Mouse (Mus musculus) right cerebral cortex, postnatal 4 days (tissue): ENCODE measurements at regions not wholly inside any gene's neighbourhood (a gene's known extent, or its start where the extent isn't known, plus 50 kb on each side); places are given as distances from the start of the nearest gene placed in this dataset.

ENCODE experiments used
- DNase-seq: peaks from one replicate; pipeline ENCODE4 v3.0.0-alpha.2; 2022

DNA sequence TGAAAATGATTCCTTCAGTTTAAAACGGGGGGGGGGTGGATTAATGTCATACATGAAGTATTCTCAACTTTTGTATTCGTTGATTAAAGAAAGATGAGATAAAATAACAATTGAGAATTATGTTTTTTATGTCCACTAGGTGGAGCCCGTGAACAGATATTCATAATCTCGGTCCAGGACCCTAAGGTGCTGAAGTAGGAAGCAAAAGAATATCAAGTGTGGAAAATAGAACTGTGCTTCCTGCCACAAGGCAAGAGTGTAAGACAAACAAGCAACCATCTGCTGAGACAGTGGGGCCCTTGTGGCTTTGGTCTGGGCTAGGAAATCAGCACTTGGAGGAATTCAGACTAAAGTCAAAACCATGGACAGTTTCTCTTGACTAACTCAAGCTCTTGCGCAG, 50.9 kb upstream of the Kap start:
- DNase-seq, result no peak

DNA sequence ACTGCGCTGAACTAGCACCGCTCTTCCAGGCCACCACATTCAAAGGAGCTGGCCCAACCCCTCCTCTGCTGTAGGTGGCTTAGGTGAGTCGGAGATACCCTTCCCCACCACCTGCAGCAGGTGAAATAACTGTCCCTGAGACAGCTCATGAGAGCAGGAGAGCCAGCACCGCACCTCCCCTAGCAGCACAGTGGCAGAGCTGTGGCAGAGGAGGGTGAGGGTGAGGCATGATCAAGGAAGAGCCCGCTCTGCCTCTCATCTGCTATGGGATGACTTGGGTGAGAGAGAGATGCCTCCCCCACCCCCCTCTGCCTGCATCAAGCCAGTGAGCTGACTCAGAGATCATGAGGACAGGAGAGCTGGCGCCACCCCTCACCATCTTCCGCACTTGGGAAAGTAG, 81.1 kb upstream of the Kap start:
- DNase-seq, result no peak

DNA sequence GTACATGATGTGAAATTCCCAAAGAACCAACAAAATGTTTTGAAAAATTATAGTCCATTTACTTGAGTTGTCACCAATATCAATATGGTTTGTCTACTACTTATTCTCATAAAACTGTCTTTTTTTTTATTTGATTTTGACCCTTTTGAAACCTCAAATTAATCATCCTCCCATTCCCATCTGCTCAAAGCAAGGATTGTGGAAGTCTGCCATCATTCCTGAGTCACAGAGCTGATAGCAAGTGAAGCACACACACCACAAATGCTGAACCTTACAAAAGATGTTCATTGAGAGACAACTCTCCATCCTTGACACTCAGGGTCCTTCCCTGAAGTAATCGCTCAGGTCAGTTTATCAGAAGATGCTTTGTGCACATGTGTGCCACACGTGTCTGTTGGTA, 82.1 kb upstream of the Kap start:
- no peak for DNase-seq

DNA sequence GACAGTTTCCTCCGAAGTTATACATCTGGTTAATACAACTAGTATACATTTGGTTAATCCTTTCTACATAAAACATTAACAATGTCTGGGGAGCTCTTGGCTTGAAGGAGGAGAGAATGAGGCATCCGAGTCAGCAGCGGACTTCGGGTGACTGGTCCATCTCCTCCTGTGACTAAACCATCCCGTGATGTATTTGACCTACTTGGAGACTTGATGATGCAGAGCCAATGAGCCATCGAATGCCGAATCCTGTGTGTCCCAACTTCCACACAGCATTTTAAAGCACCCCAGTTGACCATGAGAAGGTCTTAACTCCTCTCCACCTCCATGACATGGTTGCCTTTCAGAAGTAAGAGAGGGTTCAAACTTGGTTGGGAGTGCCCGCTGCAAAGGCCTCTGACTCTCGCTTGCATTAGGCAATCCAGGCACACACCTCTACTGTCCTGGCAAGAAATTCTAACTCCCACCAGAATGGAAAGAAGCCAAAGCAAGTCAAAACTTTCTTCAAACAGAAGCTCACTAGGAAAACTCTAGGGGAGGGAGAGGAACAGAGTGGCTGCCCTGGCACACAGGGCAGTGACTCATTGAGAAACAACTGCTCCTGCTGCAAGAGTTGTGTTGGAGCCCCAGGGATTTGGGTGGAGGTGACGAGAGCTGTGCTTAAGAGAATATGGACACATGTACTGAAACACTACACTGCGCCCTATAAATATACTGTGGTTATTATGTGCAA, 75.4 kb upstream of the Etv6 start:
- DNase-seq, result no peak

DNA sequence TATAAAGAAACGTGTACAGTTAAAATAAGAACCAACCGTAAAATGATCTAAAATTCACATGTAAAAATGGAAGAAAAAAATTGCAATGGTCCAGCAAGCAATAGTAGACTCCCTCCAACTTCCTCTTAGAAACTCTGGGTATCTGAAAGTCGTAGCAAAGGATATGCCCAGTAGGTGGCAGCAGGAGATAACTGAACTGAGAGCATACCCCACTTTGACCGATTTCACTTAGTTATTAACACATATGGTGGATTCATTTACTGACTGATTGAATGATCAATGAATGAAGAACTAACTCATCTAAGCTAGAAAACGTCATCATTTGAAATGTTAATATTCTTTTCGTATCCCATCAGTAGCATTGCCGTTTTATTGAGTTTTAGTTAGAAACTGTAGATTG, 74.8 kb upstream of the Etv6 start:
- peak; percentile 75 for DNase-seq

DNA sequence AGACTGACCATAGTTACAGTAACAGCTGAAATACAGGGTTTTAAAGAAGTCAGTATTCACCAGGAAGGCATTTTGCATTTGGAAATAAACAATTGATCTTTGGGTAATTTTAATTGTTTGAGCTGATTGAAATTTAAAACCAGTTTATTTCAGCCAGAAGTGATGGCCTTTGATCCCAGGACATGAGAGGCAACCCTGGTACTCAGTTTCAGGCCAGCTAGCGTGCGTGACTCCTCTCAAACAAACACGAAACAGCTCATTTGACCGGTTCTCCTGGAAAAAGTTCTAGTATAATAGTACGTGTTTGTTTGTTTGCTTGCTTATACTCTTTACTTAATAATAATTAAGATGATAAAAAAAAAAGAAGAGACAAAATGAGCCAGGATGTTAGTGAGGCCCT, 72.9 kb upstream of the Etv6 start:
- no peak for DNase-seq

DNA sequence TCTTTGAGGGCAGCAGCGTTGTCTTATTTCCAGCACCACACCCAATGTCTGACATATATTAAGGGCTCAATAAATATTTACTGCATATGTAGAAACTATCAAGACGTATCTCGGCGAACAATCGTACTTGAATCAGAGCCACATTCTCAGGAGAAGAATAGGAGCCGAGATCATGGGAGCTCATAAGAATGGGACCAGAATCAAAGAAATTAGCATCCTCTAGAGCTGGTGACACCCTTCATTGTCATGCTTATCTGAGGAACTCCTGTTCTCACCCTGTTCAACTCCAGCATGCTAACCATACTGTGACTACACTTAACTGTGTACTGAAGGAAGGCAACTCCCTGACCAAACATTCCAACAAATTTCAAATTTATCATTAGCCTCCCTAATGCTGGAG, 72.2 kb upstream of the Etv6 start:
- DNase-seq, result no peak

DNA sequence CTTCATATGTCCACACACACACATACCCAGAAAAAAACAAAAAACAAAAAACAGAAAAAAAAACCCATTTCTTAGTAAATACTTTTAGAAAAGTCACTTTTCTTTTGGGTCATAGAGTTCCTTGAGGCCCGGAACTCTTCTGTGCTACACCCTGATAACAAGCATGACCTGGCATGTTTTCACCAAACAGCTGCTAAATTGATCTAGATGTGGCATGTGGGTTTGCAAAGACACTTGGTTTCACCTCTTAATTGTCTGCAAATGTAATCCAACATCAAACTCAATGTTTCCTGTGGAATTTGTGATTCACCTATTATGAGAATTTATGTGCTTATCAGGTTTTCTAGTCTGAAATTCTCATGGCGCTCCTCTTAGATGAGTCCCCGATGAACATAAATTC, 68.2 kb upstream of the Etv6 start:
- DNase-seq, result no peak

DNA sequence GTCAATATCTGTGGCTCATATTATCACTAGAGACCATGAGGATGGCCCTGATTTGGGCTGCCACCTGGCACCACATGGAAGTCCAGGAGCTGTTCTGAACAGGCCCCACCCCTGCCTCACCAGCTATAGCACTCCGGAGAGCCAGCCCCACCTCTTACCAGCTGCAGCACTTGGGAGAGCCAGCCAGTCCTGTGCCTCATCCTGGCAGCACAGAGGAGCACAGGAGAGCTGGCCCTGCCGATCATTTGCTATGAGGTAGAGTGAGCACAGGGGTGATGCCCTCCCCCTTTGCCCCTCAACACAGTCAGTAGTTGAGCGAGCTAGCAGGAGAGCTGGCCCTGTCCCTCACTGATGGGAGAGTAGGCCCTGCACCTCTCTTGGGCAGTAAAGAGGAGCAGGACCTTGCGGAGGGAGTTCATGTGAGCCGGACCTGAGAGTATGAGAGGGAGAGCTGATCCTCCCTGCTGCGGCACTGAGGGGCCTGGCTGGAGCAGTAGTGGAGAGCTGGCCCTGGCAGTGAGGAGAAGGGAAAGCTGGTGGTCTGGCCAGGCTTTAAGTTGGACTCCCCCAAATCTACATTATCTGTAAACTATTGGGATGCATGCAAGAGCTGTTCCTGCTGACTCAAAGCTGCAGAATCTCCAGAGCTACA, 63.3 kb upstream of the Etv6 start:
- DNase-seq, result no peak

DNA sequence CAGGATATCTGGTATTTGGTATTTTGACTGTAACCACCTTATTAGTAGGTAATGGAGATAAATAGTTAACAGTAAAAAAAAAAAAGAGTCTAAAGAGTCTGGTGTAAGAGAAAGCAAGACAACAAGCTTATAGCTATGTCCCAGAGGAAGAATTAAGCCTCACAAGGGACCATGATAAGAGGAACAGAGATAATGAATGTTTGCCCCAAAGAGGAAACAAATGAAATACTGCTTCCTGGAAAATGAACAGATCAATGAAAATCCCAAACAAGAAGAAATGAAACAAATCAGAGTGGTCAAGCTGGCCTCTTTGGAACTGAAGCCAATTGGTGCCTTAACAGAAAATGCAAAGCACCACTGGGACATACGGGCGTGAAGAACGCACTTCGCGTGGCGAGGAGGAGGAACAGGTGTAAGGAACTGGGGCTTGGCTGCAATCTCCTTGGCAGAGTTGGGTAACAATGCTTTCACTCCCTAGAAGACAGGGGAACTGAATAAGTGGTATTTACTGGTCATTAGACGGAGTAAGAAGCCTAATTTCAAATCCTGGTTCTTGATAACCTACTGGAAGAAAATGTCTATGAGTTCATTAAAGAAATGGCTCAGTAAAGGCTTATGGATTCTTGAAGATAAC, 62.2 kb upstream of the Etv6 start:
- DNase-seq, result no peak

DNA sequence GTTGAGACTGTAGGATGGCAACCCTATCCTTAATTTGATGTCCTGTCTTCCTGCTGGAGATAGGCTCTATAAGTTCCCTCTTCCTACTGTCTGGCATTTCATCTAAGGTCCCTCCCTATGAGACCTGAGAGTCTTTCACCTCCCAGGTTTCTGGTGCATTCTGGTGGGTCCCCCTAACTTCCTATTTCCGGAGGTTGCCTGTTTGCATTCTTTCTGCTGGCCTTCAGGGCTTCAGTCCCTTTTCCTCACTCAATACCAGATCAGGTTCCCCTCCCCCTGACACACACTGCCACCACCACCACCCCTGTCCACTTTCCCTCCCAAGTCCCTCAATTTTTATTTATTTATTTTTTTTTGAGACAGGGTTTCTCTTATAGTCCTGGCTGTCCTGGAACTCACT, 59.5 kb upstream of the Etv6 start:
- DNase-seq, result no peak

DNA sequence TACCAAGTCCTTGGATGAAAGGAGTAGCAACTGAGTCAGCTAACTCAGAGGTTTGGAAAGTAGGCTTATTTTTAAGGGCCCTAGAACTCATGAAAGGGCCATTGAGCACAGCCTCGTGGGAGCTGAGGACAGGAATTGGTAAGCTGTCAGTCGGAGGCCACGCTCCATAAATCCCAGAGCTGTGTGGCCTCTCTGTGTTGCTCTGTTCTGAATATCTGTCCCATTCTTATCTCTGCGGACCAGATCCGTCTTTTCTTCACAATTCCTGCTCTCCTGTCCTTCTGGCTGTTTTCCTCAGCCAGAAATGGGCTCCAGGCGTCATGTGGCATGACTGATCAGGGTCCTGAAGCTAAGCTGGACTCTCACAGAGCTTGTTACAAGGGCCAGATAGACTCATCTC, 58.6 kb upstream of the Etv6 start:
- no peak for DNase-seq

DNA sequence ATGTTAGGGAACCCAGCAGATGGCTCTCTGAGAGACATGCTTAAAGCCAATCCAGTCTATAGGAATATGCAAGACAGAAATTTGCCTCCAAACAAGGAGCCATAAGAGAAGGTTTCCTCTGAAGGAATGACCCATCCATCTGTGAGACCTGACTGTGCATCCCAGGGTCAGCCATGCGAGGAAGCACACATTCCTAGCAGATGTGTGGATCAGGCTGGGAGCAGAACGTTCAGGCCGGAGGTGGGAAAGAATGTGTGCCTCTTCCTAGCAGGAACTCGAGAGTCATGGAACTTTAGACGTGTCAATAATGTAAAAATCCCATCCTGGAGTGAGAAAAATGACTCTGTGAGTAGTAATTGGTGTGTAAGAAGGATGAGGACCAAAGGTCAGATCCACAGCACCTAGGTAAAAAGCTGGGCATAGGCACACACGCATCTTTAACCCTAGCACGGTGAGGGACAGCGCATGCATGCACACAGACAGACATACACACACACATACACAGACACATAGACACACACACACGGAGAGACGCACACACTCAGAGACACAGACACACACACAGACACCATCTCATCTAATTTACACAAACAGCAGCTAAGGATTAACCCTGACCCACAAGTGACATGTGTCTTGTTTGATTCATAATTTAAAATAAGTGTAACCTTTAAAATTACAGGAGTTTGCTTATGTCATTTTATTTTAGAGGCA, 51.5 kb upstream of the Etv6 start:
- no peak for DNase-seq

DNA sequence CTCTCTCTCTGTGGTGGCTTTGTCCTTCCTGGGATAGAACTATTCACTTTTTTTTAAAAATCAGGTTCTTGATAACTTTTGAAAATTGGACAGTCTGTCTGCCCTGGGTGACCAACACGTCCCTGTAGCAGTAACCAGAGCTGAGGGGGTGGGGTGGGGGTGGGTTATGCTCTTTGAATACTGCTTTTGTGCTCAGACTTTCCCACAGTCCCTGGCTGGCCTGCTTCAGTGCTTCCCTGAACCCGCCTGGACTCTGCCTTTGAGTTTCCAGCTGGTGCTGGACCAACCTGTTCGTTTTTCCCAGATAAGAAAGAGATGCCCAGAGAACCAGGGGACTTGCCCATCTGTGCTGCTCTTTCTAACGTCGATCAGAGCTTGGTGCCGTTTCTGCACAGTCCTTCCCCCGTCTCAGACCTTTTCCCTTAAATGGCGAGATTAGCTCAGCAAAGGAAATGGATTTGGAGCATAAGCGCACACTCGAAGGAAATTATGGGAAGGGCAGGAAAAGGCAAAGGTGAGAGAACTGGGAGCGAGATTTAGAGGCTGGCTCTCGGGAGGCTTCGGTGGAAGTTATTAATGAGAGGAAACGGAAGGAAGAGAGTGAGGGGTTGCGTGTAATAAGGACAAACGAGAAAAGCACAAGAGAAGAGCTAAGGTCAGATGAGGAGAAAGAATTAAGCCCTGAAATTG, 50.7 kb upstream of the Etv6 start:
- DNase-seq, result no peak
